In the genomic region with DNA sequence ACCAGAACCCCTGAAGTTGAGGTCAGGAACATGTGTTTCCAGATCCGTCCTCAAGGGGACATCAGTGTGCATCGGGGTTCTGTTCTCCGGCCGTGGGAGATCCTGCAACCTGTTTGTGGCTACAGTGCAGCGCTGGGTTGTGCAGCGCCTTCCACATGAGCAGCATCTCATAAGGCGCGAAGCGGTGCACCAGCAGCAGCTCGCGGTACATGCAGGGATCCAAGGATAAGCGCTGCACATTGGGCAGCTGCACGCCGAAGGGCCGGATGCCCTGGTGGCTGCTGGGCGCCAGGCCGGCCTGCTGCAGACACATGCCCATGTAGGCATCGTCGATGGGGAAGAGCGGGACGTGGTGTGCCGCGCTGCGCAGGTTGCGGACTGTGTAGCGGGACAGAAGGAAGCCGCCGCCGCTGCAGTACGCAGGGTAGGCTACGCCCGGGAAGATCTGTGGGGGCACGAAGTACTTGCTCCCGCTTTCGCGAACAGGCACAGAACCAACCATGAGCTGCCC, we compare ENCODE assay signal across 8 mouse cellular contexts. TPM values are rescaled to one million over a fixed set of nuclear protein-coding genes. Genes with fewer than 3 reads are reported as not detected.
DNase-seq lines count a peak whose midpoint lies in the region; ATAC-seq and TF ChIP-seq lines count a peak whose summit lies in the region.

No protein-coding gene starts in this region.

- peaks cover 6% of the 10 kb centered on the region for H3K4me1 ChIP-seq in kidney, adult 2 months (ENCODE audit: control insufficient read depth, insufficient read depth, low read length)
- H3K4me1 ChIP-seq in embryonic facial prominence, embryonic 13.5 days, result peaks cover 13% of the 10 kb centered on the region
- 0 out of 2 replicates have a peak, but pooled peaks cover 3% of the 10 kb centered on the region for H3K4me1 ChIP-seq in hindbrain, postnatal 0 days (ENCODE audit: insufficient read depth, low read length)
- 0 out of 2 replicates have a peak, but pooled peaks cover 7% of the 10 kb centered on the region for H3K4me1 ChIP-seq in lung, embryonic 14.5 days (ENCODE audit: insufficient read depth)

- TF ChIP-seq CTCF in kidney, adult 2 months (conservative IDR thresholded peaks at IDR 0.05; ENCODE audit: insufficient read depth, insufficient read length, low read depth, low read length), result peak; percentile 47
- TF ChIP-seq CTCF in hindbrain, postnatal 0 days (IDR thresholded peaks at IDR 0.05; ENCODE audit: low read depth), result peak; percentile 71
- TF ChIP-seq CTCF in lung, embryonic 14.5 days (IDR thresholded peaks at IDR 0.05; ENCODE audit: low read depth), result peak; percentile 46

- H3K9ac ChIP-seq in embryonic facial prominence, embryonic 13.5 days, result peak overlapping the region; percentile 36; the same call in 1 of the 2 replicates
- peak overlapping the region; percentile 40; the same call in 1 of the 2 replicates for H3K9ac ChIP-seq in hindbrain, postnatal 0 days (replicated peaks; ENCODE audit: low read length)
- no peak overlapping the region for H3K9ac ChIP-seq in lung, embryonic 14.5 days

- H3K27ac ChIP-seq in kidney, adult 2 months (ENCODE audit: insufficient read depth, low read depth, low read length), result no peak overlapping the region
- no peak overlapping the region for H3K27ac ChIP-seq in embryonic facial prominence, embryonic 13.5 days
- no peak overlapping the region for H3K27ac ChIP-seq in hindbrain, postnatal 0 days
- no peak overlapping the region for H3K27ac ChIP-seq in lung, embryonic 14.5 days (ENCODE audit: low read depth)

- ATAC-seq in embryonic facial prominence, embryonic 13.5 days (ENCODE audit: insufficient number of reproducible peaks, insufficient read depth, low FRiP score, low TSS enrichment, low read depth), result no peak
- peak; percentile 78 for ATAC-seq in hindbrain, postnatal 0 days
- peak; percentile 29; the same call in 1 of the 2 replicates for ATAC-seq in lung, embryonic 14.5 days (ENCODE audit: insufficient read depth)
- ATAC-seq in neutrophil, adult 5-6 weeks (ENCODE audit: extremely low read depth, insufficient number of reproducible peaks, low FRiP score, poor library complexity, severe bottlenecking), result peak; percentile 38

- 4% methylated on average over 36 of the region's 36 CpGs for WGBS in kidney, adult 2 months
- 6% methylated on average over 36 of the region's 36 CpGs for WGBS in embryonic facial prominence, embryonic 13.5 days
- 2% methylated on average over 36 of the region's 36 CpGs for WGBS in hindbrain, postnatal 0 days
- WGBS in lung, embryonic 14.5 days, result 5% methylated on average over 36 of the region's 36 CpGs

- no peaks in the 10 kb centered on the region for H3K36me3 ChIP-seq in kidney, adult 2 months (ENCODE audit: control insufficient read depth, insufficient read depth, low read length)
- no peaks in the 10 kb centered on the region for H3K36me3 ChIP-seq in embryonic facial prominence, embryonic 13.5 days
- no peaks in the 10 kb centered on the region for H3K36me3 ChIP-seq in hindbrain, postnatal 0 days (ENCODE audit: insufficient read depth, low read length)
- no peaks in the 10 kb centered on the region for H3K36me3 ChIP-seq in lung, embryonic 14.5 days (ENCODE audit: insufficient read depth)

- peaks cover 2% of the 10 kb centered on the region; the same call in 1 of the 2 replicates for H3K27me3 ChIP-seq in kidney, adult 2 months (replicated peaks; ENCODE audit: control insufficient read depth, insufficient read depth, low read length)
- peaks cover 58% of the 10 kb centered on the region for H3K27me3 ChIP-seq in embryonic facial prominence, embryonic 13.5 days
- peaks cover 19% of the 10 kb centered on the region for H3K27me3 ChIP-seq in hindbrain, postnatal 0 days (ENCODE audit: insufficient read depth, low read length)
- H3K27me3 ChIP-seq in lung, embryonic 14.5 days (ENCODE audit: insufficient read depth, low read length), result peaks cover 43% of the 10 kb centered on the region

- H3K4me2 ChIP-seq in embryonic facial prominence, embryonic 13.5 days, result peak overlapping the region; percentile 73
- H3K4me2 ChIP-seq in hindbrain, postnatal 0 days (ENCODE audit: low read depth, low read length), result peak overlapping the region; percentile 70
- peak overlapping the region; percentile 64 for H3K4me2 ChIP-seq in lung, embryonic 14.5 days

- no peaks in the 10 kb centered on the region for H3K9me3 ChIP-seq in embryonic facial prominence, embryonic 13.5 days
- no peaks in the 10 kb centered on the region for H3K9me3 ChIP-seq in hindbrain, postnatal 0 days (ENCODE audit: low read length)
- no peaks in the 10 kb centered on the region for H3K9me3 ChIP-seq in lung, embryonic 14.5 days (ENCODE audit: low read depth, low read length)

- DNase-seq in kidney, adult 2 months, result peak; percentile 21
- DNase-seq in kidney, adult 8-10 months, result no peak
- peak; percentile 24 for DNase-seq in T-cell, adult 2 months (ENCODE audit: low spot score)
- peak; percentile 71 for DNase-seq in hindbrain, postnatal 0 days (ENCODE audit: low spot score)
- peak; percentile 38 for DNase-seq in lung, embryonic 14.5 days
- no peak for DNase-seq in testis, postnatal 10 days (ENCODE audit: low spot score)

- peak overlapping the region; percentile 37 for H3K4me3 ChIP-seq in kidney, adult 2 months (ENCODE audit: insufficient read depth, low read depth, low read length)
- H3K4me3 ChIP-seq in embryonic facial prominence, embryonic 13.5 days, result peak overlapping the region; percentile 43
- H3K4me3 ChIP-seq in hindbrain, postnatal 0 days (ENCODE audit: low read length), result peak overlapping the region; percentile 38
- peak overlapping the region; percentile 34 for H3K4me3 ChIP-seq in lung, embryonic 14.5 days (ENCODE audit: low read depth, low read length)

- no peak for TF ChIP-seq POLR2A in kidney, adult 2 months (IDR thresholded peaks at IDR 0.05; ENCODE audit: low read depth, low read length)

RNA-seq across cellular contexts. Expression of a gene that starts 5.7 kb away (rescaled TPM):
- 0.07 TPM in 1 of 2 replicates, not detected in the other for polyA plus RNA-seq in kidney, adult 2 months (2012; rRNA removed)
- polyA plus RNA-seq in embryonic facial prominence, embryonic 13.5 days (2015; fragmentation: Nextera tagmentation; extraction: Ambion mirVana), result not detected in 2 replicates
- 1.2 and 1.5 TPM in 2 replicates for total RNA-seq in hindbrain, postnatal 0 days (2014; rRNA removed)
- 0.76 and 1.2 TPM in 2 replicates for polyA plus RNA-seq in hindbrain, postnatal 0 days (2015; fragmentation: Nextera tagmentation; extraction: Ambion mirVana)
- not detected in 2 replicates for polyA plus RNA-seq in lung, embryonic 14.5 days (2014; fragmentation: Nextera tagmentation; extraction: Ambion mirVana)
- total RNA-seq in neutrophil, adult 5-6 weeks (2017), result not detected in 2 replicates

RNA-seq across cellular contexts. Expression of a gene that starts 15.5 kb away (rescaled TPM):
- polyA plus RNA-seq in kidney, adult 2 months (2012; rRNA removed), result 13.8 and 14.6 TPM in 2 replicates
- 5.8 and 6.0 TPM in 2 replicates for polyA plus RNA-seq in embryonic facial prominence, embryonic 13.5 days (2015; fragmentation: Nextera tagmentation; extraction: Ambion mirVana)
- 48.5 and 59.0 TPM in 2 replicates for total RNA-seq in hindbrain, postnatal 0 days (2014; rRNA removed)
- 20.2 and 23.0 TPM in 2 replicates for polyA plus RNA-seq in hindbrain, postnatal 0 days (2015; fragmentation: Nextera tagmentation; extraction: Ambion mirVana)
- 4.5 and 5.4 TPM in 2 replicates for polyA plus RNA-seq in lung, embryonic 14.5 days (2014; fragmentation: Nextera tagmentation; extraction: Ambion mirVana)
- total RNA-seq in neutrophil, adult 5-6 weeks (2017), result 7.6 and 11.2 TPM in 2 replicates

RNA-seq across cellular contexts. Expression of a gene that starts 48.3 kb away (rescaled TPM):
- 0.53 and 1.3 TPM in 2 replicates for polyA plus RNA-seq in kidney, adult 2 months (2012; rRNA removed)
- 1.0 and 1.3 TPM in 2 replicates for polyA plus RNA-seq in embryonic facial prominence, embryonic 13.5 days (2015; fragmentation: Nextera tagmentation; extraction: Ambion mirVana)
- total RNA-seq in hindbrain, postnatal 0 days (2014; rRNA removed), result 0.07 and 0.47 TPM in 2 replicates
- polyA plus RNA-seq in hindbrain, postnatal 0 days (2015; fragmentation: Nextera tagmentation; extraction: Ambion mirVana), result 0.48 and 0.49 TPM in 2 replicates
- polyA plus RNA-seq in lung, embryonic 14.5 days (2014; fragmentation: Nextera tagmentation; extraction: Ambion mirVana), result 0.33 TPM in 1 of 2 replicates, not detected in the other
- 0.61 and 1.4 TPM in 2 replicates for total RNA-seq in neutrophil, adult 5-6 weeks (2017)

Comparison
In these comparisons a context has a peak if more than half of its experiments do, and no peak if none do; other contexts are left out.
1. DNase-seq: peak in kidney, adult 2 months (single experiment), T-cell, adult 2 months (single experiment), hindbrain, postnatal 0 days (single experiment) and lung, embryonic 14.5 days (single experiment); none in kidney, adult 8-10 months (0 of 2) and testis, postnatal 10 days (single experiment).
2. Peak in every context shown above with its lines, with median percentiles within 50 percentile points of each other: H3K4me3 ChIP-seq, CTCF ChIP-seq and H3K4me2 ChIP-seq.